Mouse (Mus musculus): ENCODE measurements around the gene Slc6a11. TPM values are rescaled to one million over a fixed set of nuclear protein-coding genes. Genes with fewer than 3 reads are reported as not detected.

Gene Slc6a11
- total RNA-seq, 1 experiment from 2014 or later: not detected

DNA sequence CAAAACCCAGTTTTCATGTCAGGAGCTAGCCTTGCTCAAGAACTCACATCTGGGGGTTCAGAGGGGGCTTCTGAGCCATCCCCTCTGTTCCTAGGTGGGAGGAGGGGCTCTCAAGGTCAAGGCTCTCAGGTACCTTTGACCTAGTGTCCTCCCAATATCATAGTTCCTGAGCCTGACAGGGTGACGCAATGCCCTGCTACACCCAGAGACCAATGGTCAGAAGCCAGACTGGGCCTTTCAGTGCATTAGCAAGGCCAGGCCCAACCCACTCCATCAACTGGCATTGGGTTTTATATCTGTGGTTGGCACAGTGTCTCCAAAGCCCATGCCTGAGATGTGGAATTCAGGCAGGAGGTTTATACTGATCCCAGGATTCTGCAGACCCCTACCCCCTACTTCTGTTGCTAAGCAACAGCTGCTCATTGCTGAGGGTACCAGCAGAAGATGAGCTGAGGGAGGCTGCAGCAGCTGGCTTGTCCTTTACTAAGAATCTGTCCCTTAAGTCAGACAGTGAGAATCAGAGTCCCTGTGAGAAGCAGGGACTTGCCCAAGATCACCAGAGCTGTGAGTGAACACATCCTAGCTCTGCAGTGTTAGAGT lies 126.8 kb downstream of the Slc6a11 start:
- no peak for ATAC-seq (replicated peaks; ENCODE audit: insufficient number of reproducible peaks, low FRiP score, low TSS enrichment, poor library complexity, severe bottlenecking)

DNA sequence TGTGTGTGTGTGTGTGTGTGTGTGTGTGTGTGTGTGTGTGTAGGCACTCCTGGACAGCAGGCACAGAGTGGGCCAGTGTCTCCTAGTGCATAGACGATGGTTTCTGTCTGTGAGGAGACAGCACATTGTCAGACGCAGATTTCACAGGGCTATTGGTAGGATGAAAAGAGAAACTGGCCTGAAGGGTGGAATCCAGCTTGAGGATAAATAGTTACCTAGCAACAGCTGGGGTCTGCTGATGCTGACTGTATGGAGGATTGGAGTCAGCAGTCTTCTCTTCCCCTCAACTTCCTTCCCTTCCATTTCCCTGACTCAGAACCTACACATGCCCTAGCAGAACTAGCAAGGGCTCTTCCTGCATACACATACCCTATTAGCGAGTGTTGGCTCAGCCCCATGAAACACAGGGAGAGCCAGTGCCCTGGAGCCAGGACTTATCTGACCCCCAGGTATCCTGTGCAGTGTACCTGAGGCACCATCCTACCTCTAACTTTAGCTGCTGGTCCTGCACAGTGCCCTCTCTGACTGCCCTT lies 127.7 kb downstream of the Slc6a11 start:
- no peak for ATAC-seq (replicated peaks; ENCODE audit: insufficient number of reproducible peaks, low FRiP score, low TSS enrichment, poor library complexity, severe bottlenecking)

DNA sequence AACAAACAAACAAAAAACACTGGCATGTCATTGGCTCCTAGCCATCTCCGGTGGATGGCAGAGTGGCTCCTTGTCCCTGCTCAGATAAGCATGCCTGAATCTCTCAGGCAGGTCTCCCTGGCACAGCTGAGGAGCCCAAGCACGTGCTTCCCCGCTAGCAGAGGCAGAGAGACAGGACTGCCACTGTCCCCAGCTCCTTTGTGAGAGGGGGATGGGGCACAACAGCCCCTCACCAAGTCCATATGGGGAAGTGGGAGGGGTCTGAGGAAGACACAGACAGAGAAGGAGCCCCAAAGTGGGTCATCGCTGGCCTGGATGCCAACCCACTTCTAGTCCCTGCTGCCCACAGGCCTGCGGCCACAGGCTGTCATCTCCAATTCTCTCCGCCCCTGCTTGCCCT lies 130.6 kb downstream of the Slc6a11 start:
- no peak for ATAC-seq (replicated peaks; ENCODE audit: insufficient number of reproducible peaks, low FRiP score, low TSS enrichment, poor library complexity, severe bottlenecking)

DNA sequence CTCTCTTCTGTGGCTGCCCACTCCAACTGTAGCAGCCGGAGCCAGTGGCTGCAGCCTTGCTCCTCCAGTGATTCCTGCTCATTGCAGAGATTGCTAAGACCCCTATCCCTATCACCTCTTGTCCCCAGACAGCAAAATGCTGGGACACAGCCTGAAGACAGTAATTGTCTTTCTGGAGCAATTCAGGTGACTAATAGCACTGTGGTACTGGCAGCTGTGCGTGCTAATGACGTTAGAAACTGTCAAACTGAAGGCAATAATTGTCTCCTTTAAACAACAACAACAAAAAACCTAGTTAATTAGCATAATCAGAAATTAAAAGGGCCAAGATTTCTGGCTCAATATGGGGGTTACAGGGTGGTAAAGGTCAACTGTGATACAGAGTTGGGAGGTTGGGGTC lies 133.0 kb downstream of the Slc6a11 start:
- no peak for ATAC-seq (replicated peaks; ENCODE audit: insufficient number of reproducible peaks, low FRiP score, low TSS enrichment, poor library complexity, severe bottlenecking)

DNA sequence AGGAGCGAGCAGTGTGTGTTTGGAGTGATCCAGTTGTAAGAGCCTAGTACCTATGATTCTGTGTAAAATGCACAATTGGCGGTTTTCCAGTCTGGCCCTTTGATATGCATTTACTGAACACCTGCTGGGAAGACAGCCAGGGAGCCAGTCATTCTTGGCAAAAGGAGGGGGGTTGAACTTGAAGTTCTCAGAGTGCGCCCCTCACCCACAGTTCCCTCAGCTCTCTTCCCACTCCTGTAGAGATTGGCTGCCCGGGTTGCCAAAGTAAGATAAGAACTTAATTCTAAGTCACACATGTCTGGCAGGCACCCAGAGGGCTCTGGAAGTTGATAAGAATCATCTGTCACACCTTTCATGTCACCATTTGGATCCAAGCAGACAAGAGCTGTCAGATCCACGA lies 133.4 kb downstream of the Slc6a11 start:
- no peak for ATAC-seq (replicated peaks; ENCODE audit: insufficient number of reproducible peaks, low FRiP score, low TSS enrichment, poor library complexity, severe bottlenecking)

DNA sequence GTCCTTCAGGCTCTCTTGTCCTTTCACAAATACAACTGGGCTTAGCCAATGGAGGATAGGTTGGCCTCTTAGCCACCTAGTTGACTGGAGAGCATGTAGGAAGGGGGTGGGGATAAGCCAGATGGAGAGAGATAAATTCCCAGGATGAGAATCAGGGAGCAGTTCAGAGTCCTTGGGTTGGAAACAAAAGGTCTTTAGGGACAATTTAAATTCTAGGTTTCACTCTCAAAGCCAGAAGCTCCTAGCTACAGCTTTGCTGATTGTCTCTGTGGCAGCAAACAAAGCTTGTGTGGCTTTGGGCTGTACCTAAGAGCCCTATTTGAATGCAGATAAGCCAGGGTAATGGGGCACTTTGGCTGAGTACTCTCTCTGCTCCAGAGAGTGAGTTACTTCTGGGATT lies 135.2 kb downstream of the Slc6a11 start:
- ATAC-seq (replicated peaks; ENCODE audit: insufficient number of reproducible peaks, low FRiP score, low TSS enrichment, poor library complexity, severe bottlenecking): no peak

DNA sequence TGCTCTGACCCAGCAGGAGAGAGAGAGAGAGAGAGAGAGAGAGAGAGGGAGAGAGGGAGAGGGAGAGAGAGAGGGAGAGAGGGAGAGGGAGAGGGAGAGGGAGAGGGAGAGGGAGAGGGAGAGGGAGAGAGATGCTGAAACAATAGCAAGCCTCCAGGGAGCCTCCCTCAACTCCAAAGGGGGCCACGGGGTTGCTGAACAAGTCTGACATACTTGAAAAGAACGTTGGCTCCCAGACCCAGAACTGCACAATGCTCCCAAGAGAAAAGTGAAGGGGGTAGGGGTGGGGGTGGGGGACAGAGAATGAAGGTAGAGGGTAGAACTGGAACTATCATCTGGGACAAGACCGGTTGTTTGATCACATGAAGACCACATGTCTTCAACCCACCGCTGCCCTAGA lies 136.9 kb downstream of the Slc6a11 start:
- no peak for ATAC-seq (replicated peaks; ENCODE audit: insufficient number of reproducible peaks, low FRiP score, low TSS enrichment, poor library complexity, severe bottlenecking)

DNA sequence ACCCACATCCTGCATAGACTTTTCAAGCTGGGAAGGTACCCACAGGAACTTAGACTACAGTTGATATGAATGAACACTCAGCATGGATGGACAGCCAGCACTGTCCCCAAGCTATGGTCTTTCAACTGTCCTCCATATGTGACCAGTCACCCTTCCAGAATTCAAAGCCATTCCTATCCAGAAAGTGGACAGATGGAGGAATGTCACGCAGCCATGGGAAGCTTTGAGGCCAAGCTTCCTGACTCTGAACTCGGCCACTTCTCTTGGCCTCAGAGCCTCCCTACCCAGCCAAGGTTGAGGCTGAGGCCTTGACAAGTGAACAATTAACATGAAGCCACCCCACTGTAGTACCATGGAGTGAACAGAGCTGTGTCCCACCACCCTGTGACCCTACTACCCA lies 138.5 kb downstream of the Slc6a11 start:
- ATAC-seq (replicated peaks; ENCODE audit: insufficient number of reproducible peaks, low FRiP score, low TSS enrichment, poor library complexity, severe bottlenecking): no peak

DNA sequence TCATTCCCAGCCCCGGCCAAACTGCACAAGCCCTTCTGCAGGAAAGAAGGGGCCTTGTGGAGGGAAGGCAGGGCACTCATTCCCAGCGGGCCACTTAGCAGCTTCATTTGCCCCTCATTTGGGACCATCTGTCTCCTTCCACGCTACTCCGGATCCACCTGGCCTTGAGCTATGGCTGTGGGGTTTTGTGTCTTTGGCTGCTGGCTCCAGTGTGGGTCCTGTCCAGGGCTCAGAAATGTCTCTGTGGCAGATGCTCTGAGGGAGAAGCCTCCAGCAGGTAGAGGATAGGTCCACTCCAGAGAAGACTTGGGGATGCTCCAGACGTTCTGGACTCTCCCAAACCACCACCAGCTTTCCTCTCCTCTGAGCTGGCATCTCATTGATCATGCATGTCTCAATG lies 139.8 kb downstream of the Slc6a11 start:
- ATAC-seq (replicated peaks; ENCODE audit: insufficient number of reproducible peaks, low FRiP score, low TSS enrichment, poor library complexity, severe bottlenecking): no peak

DNA sequence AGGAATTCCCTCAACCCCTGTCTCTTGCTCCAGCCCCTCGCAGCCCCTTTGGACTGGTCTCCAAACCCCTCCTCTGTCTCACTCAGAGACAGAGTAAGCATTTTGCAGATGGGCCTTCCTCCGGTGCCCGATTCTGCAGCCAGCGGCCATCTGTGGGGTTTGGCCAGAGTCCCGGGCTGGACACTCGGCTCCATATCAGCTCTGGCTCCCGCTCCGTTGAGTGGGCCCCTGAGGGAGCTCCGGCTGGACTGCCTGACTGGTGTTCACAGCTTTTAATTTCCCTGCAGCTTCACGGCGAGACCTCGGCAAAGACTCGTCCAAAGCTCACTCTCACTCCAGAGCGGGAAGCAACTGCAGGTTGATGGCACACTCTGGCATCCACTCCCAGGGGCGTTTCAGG lies 141.2 kb downstream of the Slc6a11 start:
- ATAC-seq (replicated peaks; ENCODE audit: insufficient number of reproducible peaks, low FRiP score, low TSS enrichment, poor library complexity, severe bottlenecking): no peak

DNA sequence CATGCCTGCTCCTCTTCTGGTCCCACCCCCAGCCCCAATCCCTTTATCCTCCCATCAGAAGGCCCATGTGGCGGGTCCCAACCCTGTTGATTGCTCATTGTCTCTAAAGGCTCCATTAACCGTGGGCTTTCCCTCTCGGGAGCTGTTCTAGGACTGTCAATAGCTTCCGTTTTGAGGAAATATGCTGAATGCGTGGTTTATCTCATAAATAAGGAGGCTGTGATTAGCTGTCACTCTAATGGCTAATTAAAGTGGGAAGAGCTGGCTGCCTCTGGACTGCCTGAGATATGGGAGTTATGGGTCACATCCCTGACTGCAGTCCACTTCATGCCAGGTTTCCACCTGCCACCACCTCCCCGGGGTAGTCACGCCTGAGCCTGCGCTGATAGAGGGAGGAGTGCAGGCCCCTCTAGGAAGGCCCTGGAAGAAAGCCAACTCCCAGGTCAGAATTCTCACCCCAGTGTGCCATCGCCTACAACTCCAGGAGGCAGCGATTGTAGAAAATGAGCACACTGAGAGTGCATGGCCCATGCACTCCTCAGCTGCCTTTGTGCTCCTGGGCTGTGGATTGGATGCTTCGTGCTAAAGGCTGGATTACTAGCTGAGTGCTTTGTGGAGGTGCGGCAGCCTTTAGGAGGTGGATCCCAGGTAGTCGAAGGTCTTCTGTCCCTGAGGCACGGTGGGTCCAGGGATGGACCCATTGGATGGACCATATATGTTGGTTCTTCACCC lies 143.1 kb downstream of the Slc6a11 start:
- no peak for ATAC-seq (replicated peaks; ENCODE audit: insufficient number of reproducible peaks, low FRiP score, low TSS enrichment, poor library complexity, severe bottlenecking)

DNA sequence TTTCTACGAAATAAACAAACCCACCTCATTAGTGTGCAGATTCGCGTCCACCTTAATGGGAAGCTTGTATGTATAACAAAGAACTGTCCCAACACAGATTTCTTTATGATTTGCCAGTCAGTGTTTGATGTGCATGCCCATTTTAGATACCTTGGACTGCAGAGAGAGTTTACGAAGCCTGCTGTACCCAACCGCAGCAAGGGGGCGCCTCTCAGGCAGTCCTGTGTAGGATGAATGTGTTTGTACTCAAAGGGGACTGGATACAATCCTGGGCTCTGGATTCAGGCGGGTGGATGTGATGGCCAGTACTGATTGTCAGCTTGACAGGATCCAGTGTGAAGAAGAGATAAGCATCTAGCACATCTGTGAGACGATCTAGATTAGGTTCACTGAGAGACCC lies 144.8 kb downstream of the Slc6a11 start:
- ATAC-seq (replicated peaks; ENCODE audit: insufficient number of reproducible peaks, low FRiP score, low TSS enrichment, poor library complexity, severe bottlenecking): no peak

DNA sequence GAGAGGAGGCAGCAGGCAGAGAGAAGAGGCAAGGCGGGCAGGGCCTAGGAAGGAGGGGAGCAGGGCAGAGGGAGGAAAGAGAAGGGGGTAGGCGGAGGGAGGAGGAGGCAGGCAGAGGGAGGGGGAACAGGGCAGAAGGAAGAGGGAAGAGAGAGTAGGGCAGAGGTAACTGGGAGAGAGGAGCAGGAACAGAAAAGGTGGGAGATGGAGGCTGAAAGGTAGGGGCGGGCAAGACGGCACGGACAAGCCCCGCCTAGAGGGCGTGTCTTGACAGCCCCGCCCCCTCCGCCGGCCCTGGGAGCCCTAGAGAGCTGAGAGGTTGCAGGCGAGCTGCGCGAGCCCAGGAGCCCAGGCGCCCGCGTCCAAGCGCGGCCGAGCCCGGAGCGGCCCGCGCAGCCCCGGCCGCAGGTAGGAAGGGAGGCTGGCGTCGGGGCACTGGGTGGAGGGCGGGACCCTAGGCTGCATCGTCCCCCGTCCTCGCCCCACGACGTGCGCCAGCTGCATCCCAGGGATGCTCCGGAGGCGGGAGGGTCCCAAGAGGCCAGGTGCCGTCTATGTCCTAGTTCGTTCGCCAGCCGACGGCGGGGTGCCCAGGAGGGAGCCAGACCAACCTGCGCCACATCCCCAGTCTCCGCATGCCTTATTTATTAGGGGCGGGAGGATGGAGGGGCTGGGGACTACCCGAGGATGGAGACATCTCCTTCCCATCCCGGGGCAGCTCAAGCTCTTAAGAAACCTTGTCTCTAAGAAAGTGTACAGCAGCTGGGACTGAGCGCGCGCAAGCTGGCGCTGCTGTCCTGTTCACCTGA lies 151.6 kb downstream of the Slc6a11 start, which contains the start of gene Slc6a1:
Gene Slc6a1, plus strand, starts transcription at position 167 of the 809 bp plus-strand sequence.
- ATAC-seq (replicated peaks; ENCODE audit: insufficient number of reproducible peaks, low FRiP score, low TSS enrichment, poor library complexity, severe bottlenecking): no peak

DNA sequence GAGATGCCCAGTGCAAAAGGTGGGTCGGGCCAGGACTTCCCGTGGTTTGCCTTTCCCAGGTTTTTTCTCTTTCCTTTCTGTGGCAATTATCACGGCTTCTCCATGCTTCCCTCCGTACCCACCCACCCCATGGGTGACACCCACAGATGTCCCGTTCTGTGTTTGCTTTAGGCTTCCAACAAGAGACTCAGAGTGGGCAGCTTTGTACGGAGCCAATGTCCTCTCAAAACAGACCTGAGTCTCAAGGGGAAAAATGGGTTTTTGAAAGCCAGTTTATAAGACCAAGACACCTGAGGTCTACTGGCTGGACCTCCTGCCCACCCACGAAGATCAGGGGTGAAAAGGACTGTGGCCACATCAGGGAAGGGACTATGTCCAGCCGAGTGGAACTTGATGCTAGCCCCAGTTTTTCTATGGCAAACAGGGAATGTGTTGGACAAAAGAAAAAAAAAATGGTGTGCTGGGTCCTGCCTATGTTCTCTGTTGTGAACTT lies 152.3 kb downstream of the Slc6a11 start:
- no peak for ATAC-seq (replicated peaks; ENCODE audit: insufficient number of reproducible peaks, low FRiP score, low TSS enrichment, poor library complexity, severe bottlenecking)

DNA sequence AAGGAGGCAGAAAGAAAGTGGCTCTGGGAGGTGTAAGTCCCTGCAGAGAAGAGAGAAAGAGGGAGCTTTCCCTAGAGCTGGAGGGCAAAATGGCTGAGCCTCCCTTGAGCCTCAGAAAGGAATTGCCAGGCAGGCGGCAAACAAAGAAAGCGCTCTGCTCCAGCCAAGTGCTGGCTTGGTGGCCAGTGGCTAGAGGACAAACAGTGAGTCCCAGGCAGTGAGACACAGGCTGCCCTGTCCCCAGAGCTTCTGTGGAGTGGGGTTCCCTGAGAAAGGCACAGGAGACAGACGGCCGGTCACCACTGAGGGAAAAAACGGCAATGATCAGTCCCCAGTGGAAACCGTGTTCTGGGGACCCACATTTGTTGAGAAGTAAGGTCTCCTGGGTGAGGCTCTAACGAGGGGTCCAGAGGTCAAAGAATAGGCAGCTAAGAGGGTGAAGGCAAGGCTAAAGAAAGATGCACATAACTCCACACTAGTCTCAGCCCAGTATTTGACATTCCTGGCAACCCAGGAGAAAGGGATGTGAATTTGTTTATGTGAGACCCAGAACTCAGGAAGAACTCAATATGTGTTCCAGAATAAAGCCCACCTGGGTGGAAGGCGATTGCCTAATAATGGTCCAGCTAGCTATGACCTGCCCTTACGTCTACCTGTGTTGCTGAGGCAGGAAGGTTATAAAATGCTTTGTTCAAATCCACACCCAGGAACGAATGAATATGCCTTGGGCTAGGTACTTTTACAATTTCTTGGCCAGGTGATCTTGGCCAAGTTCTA lies 153.1 kb downstream of the Slc6a11 start:
- no peak for ATAC-seq (replicated peaks; ENCODE audit: insufficient number of reproducible peaks, low FRiP score, low TSS enrichment, poor library complexity, severe bottlenecking)

DNA sequence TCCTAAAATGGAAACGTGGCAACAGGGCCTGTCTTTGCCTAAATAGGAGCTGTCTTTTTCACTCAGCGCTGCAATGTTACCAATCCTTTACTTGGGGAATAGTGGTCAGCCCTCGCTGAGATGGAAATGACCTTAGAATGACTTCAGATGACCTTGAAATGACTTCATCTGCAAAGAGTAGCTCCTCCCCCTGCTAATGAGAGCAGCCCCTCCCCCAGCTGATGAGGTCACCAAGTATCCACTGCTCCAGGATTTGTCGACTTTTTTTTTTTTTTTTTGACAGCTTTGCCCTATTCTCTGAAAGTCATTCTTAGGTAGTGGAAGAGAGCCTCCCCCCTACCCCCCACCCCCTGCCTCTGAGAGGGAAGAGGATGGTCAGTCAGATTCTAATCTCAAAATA lies 154.4 kb downstream of the Slc6a11 start:
- no peak for ATAC-seq (replicated peaks; ENCODE audit: insufficient number of reproducible peaks, low FRiP score, low TSS enrichment, poor library complexity, severe bottlenecking)

DNA sequence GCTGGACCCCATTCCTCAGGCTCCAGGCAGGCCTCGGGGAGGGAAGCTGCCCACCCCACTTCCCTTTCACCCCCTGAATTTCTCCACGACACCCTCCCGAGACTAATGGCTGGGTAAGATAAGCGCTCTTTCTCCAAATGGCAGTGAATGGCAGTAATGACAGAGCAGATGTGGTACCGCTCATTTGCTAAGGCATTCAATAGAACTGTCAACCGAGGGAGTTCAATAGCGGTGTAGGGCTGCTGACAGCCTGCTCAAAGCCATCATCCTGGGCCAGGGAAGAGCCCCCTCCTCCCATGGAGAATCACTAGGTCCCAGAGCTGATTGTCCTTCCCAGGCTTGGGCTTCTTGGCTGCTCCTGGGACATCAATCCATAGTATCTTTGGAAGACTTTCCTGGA lies 158.1 kb downstream of the Slc6a11 start:
- ATAC-seq (replicated peaks; ENCODE audit: insufficient number of reproducible peaks, low FRiP score, low TSS enrichment, poor library complexity, severe bottlenecking): no peak

DNA sequence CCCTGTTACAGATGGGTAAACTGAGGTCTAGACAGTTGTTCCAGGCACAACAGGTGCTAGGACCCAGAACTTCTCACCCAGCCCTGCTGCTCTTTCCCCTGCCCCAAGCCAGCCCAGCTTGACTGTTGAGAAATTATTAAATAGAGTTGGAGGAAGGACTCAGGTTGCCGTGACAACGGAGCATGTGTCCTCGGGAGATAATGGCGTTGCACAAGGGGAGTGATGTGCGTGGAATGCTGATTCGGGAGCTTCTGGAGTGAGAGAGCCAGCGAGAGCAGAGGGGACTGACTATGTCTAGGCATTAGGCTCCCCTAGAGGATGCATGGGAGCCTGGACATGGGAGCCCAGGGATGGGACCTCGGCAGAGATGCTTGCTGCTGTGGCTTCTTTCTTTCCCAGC lies 159.1 kb downstream of the Slc6a11 start:
- ATAC-seq (replicated peaks; ENCODE audit: insufficient number of reproducible peaks, low FRiP score, low TSS enrichment, poor library complexity, severe bottlenecking): no peak

DNA sequence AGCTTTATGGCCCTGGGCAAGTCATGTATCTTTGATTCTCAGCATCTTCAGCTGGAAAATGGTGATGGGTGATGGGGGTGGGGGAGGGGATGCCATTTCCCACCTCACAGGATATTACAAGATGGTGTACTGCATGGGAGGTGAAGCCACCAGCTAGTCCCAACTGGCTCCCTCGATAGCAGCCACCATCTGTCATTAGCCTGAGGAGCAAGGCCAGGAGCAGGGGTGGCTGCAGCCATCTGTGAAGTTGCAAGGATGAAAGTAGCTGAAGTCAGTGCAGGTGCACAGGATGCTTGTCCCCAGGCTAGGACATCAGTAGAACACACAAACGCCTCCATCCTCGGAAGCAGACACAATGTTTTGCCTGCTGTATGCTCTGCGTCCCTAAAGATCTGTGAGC lies 159.9 kb downstream of the Slc6a11 start:
- ATAC-seq (replicated peaks; ENCODE audit: insufficient number of reproducible peaks, low FRiP score, low TSS enrichment, poor library complexity, severe bottlenecking): no peak

All from monocyte, adult 5-6 weeks (primary cell).